Mouse (Mus musculus) midbrain, embryonic 12.5 days (tissue): ENCODE results near the gene Cyp2ab1. TPM values are rescaled to one million over a fixed set of nuclear protein-coding genes. Genes with fewer than 3 reads are reported as not detected.

Experiments used
- polyA plus RNA-seq: library from polyadenylated mRNA; unstranded; fragments of >200 nt; fragmentation: Nextera tagmentation; extraction: Ambion mirVana; gene quantifications from 2 replicates; pipeline ENCODE4 v1.2.1, GENCODE M21; 2016

Gene Cyp2ab1
- polyA plus RNA-seq, 1 experiment from 2014 or later = not detected

Other genes starting within 250 kb of the Cyp2ab1 start
- 69.1 and 71.9 TPM in 2 replicates for gene Klhl24, start 227.9 kb downstream of the Cyp2ab1 start, polyA plus RNA-seq
- 41.7 and 50.0 TPM in 2 replicates for gene Yeats2, start 184.3 kb downstream of the Cyp2ab1 start, polyA plus RNA-seq
- gene Map6d1, start 84.0 kb downstream of the Cyp2ab1 start, polyA plus RNA-seq = 1.3 and 1.6 TPM in 2 replicates
- gene Parl, start 23.0 kb downstream of the Cyp2ab1 start, polyA plus RNA-seq = 95.0 and 95.2 TPM in 2 replicates
- 122 and 138 TPM in 2 replicates for gene Abcc5, start 101.0 kb upstream of the Cyp2ab1 start, polyA plus RNA-seq
- 120 and 136 TPM in 2 replicates for gene Eif2b5, start 173.4 kb upstream of the Cyp2ab1 start, polyA plus RNA-seq
- gene Dvl3, start 191.6 kb upstream of the Cyp2ab1 start, polyA plus RNA-seq = 49.1 and 52.6 TPM in 2 replicates
- 906 and 914 TPM in 2 replicates for gene Ap2m1, start 210.1 kb upstream of the Cyp2ab1 start, polyA plus RNA-seq
- 76.5 and 77.9 TPM in 2 replicates for gene Abcf3, start 223.2 kb upstream of the Cyp2ab1 start, polyA plus RNA-seq